Mouse (Mus musculus): Measurements from ENCODE around the gene Zswim8.

DNA sequence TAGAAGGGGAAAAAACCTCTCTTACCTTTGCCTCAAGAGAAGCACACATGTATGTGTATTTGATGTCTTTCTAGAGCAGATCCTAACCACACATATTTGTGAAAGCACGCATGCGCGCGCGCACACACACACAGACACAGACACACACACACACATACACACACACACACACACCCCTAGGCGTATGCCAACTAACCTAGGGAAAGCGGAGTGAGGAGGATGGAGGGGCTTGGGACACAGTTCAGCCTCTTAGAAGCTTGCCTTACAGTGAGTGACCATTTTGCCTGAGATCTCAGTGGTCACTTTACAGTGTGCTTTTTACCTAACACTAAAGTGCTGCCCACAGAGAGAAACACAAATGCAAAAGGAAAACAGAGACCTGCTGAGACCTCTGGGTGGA, 47.7 kb upstream of the Zswim8 start:
- no peak for TF ChIP-seq CTCF (IDR thresholded peaks at IDR 0.05; ENCODE audit: control insufficient read depth, insufficient read depth, low read length)
- no peak for TF ChIP-seq POLR2A (IDR thresholded peaks at IDR 0.05; ENCODE audit: borderline replicate concordance, control insufficient read depth, low read depth, low read length)
